Mouse (Mus musculus): Measurements from ENCODE around the gene Lmntd1. TPM values are rescaled to one million over a fixed set of nuclear protein-coding genes. Genes with fewer than 3 reads are reported as not detected.
A peak's percentile ranks its signal among the peaks of the same experiment; 100 is the strongest.

Lmntd1 gene
- polyA plus RNA-seq, 1 experiment from 2014 or later: 0.20 TPM

- H3K4me3 ChIP-seq (ENCODE audit: low read depth, low read length): no peak within 1 kb of the TSS
- WGBS: 96% methylated on average over 31 of the region's 31 CpGs
- DNase-seq (ENCODE audit: low spot score) (no peak), ATAC-seq (replicated peaks; ENCODE audit: insufficient number of reproducible peaks, low FRiP score, low TSS enrichment, low read depth) (no peak)
- H3K27me3 ChIP-seq (ENCODE audit: control insufficient read depth, insufficient read depth, low read length): no peaks in the 10 kb centered on the region
- no peak within 1 kb of the TSS for H3K9ac ChIP-seq (replicated peaks; ENCODE audit: low read length)
- H3K27ac ChIP-seq (replicated peaks; ENCODE audit: low read depth, low read length): no peak within 1 kb of the TSS
- no peak within 1 kb of the TSS for H3K4me2 ChIP-seq (ENCODE audit: low read depth, low read length)
- no peaks in the 10 kb centered on the region for H3K9me3 ChIP-seq (replicated peaks; ENCODE audit: control insufficient read depth, low read length)
- H3K4me1 ChIP-seq (ENCODE audit: control insufficient read depth, insufficient read depth, low read length): no peaks in the 10 kb centered on the region
- no peaks in the 10 kb centered on the region for H3K36me3 ChIP-seq (replicated peaks; ENCODE audit: control insufficient read depth, insufficient read depth, low read depth, low read length)
Measured at GRCm38 (mm10) chr6:145615666-145616210, 1.6 kb upstream of the Lmntd1 start, which contains the start of gene Tuba3b. TSS of gene Tuba3b (plus strand) at chr6:145615757.

GRCm38 (mm10) chr6:145612611-145613010 is 1.5 kb downstream of the Lmntd1 start:
- no peaks in the 10 kb centered on the region for H3K27me3 ChIP-seq (ENCODE audit: control insufficient read depth, insufficient read depth, low read length)
- H3K36me3 ChIP-seq (replicated peaks; ENCODE audit: control insufficient read depth, insufficient read depth, low read depth, low read length): no peaks in the 10 kb centered on the region
- WGBS: 90% methylated on average over 3 of the region's 3 CpGs
- no peak for ATAC-seq (replicated peaks; ENCODE audit: insufficient number of reproducible peaks, low FRiP score, low TSS enrichment, low read depth)
- no peaks in the 10 kb centered on the region for H3K4me1 ChIP-seq (ENCODE audit: control insufficient read depth, insufficient read depth, low read length)
- no peak overlapping the region for H3K4me2 ChIP-seq (ENCODE audit: low read depth, low read length)
- no peaks in the 10 kb centered on the region for H3K9me3 ChIP-seq (replicated peaks; ENCODE audit: control insufficient read depth, low read length)
- no peak overlapping the region for H3K27ac ChIP-seq (replicated peaks; ENCODE audit: low read depth, low read length)
- no peak for DNase-seq (ENCODE audit: low spot score)
- no peak overlapping the region for H3K9ac ChIP-seq (replicated peaks; ENCODE audit: low read length)
- H3K4me3 ChIP-seq (ENCODE audit: low read depth, low read length): no peak overlapping the region

DNA sequence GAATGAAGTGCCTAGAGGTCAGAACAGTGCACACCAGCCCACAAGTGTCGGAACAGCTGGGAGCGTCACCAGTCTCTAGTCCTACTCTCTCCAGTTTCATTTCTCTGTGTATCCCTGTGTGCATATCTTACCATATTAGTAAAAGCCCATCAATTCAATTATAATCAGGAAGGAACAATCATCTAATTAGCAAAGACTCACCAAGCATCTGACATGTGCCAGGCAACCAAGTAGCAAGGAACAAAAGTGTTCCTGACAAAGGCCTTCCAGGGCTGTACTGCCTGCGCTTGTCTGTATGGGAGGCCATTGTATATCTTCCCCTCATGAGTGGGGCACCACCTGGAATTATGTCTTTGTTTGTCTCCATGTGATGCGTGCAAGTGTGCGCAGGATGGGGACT is 3.2 kb downstream of the Lmntd1 start:
- Histone ChIP-seq H3K9ac (replicated peaks; ENCODE audit: low read length) (no peak overlapping the region), H3K27me3 (ENCODE audit: control insufficient read depth, insufficient read depth, low read length) (no peaks in the 10 kb centered on the region), H3K9me3 (replicated peaks; ENCODE audit: control insufficient read depth, low read length) (no peaks in the 10 kb centered on the region), H3K27ac (replicated peaks; ENCODE audit: low read depth, low read length) (no peak overlapping the region), H3K36me3 (replicated peaks; ENCODE audit: control insufficient read depth, insufficient read depth, low read depth, low read length) (no peaks in the 10 kb centered on the region), H3K4me2 (ENCODE audit: low read depth, low read length) (no peak overlapping the region), H3K4me3 (ENCODE audit: low read depth, low read length) (no peak overlapping the region), H3K4me1 (ENCODE audit: control insufficient read depth, insufficient read depth, low read length) (no peaks in the 10 kb centered on the region)
- DNase-seq (ENCODE audit: low spot score) (no peak), ATAC-seq (replicated peaks; ENCODE audit: insufficient number of reproducible peaks, low FRiP score, low TSS enrichment, low read depth) (no peak)
- WGBS: 85% methylated on average over 5 of the region's 5 CpGs

GRCm38 (mm10) chr6:145608693-145609092 is 5.4 kb downstream of the Lmntd1 start:
- no peak overlapping the region for H3K4me3 ChIP-seq (ENCODE audit: low read depth, low read length)
- ATAC-seq (replicated peaks; ENCODE audit: insufficient number of reproducible peaks, low FRiP score, low TSS enrichment, low read depth): no peak
- H3K4me2 ChIP-seq (ENCODE audit: low read depth, low read length): no peak overlapping the region
- no peak overlapping the region for H3K27ac ChIP-seq (replicated peaks; ENCODE audit: low read depth, low read length)
- H3K36me3 ChIP-seq (replicated peaks; ENCODE audit: control insufficient read depth, insufficient read depth, low read depth, low read length): no peaks in the 10 kb centered on the region
- H3K9me3 ChIP-seq (replicated peaks; ENCODE audit: control insufficient read depth, low read length): no peaks in the 10 kb centered on the region
- WGBS: 90% methylated on average over 5 of the region's 5 CpGs
- H3K9ac ChIP-seq (replicated peaks; ENCODE audit: low read length): no peak overlapping the region
- no peaks in the 10 kb centered on the region for H3K27me3 ChIP-seq (ENCODE audit: control insufficient read depth, insufficient read depth, low read length)
- no peaks in the 10 kb centered on the region for H3K4me1 ChIP-seq (ENCODE audit: control insufficient read depth, insufficient read depth, low read length)
- DNase-seq (ENCODE audit: low spot score): no peak

GRCm38 (mm10) chr6:145607746-145608145 is 6.4 kb downstream of the Lmntd1 start:
- Histone ChIP-seq H3K27me3 (ENCODE audit: control insufficient read depth, insufficient read depth, low read length) (no peaks in the 10 kb centered on the region), H3K4me2 (ENCODE audit: low read depth, low read length) (no peak overlapping the region), H3K4me3 (ENCODE audit: low read depth, low read length) (no peak overlapping the region), H3K4me1 (ENCODE audit: control insufficient read depth, insufficient read depth, low read length) (no peaks in the 10 kb centered on the region), H3K9me3 (replicated peaks; ENCODE audit: control insufficient read depth, low read length) (no peaks in the 10 kb centered on the region), H3K27ac (replicated peaks; ENCODE audit: low read depth, low read length) (no peak overlapping the region), H3K36me3 (replicated peaks; ENCODE audit: control insufficient read depth, insufficient read depth, low read depth, low read length) (no peaks in the 10 kb centered on the region), H3K9ac (replicated peaks; ENCODE audit: low read length) (no peak overlapping the region)
- ATAC-seq (replicated peaks; ENCODE audit: insufficient number of reproducible peaks, low FRiP score, low TSS enrichment, low read depth) (no peak), DNase-seq (ENCODE audit: low spot score) (no peak)
- 92% methylated on average over 4 of the region's 4 CpGs for WGBS

DNA sequence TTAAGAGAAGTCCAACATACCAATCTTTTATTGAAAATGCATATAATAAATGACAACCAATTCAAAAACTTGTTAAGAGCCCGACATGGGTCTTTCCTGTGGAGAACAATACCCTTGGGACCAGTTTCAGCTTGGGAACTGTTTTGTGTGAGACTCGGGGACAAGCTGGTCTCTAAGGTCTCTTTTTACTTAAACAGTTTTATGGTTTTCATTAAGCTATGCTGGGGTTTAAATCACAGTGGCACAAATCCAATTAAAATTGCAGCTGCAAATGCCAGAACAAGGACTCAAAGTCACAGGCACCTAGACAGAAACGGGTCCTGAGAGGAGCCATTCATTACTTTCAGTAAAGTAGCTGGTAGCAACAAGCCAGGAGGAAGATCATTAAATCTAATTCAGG is 8.9 kb downstream of the Lmntd1 start:
- no peak overlapping the region for H3K4me3 ChIP-seq (ENCODE audit: low read depth, low read length)
- H3K9me3 ChIP-seq (replicated peaks; ENCODE audit: control insufficient read depth, low read length): no peaks in the 10 kb centered on the region
- DNase-seq (ENCODE audit: low spot score): peak; percentile 29
- no peaks in the 10 kb centered on the region for H3K4me1 ChIP-seq (ENCODE audit: control insufficient read depth, insufficient read depth, low read length)
- H3K27ac ChIP-seq (replicated peaks; ENCODE audit: low read depth, low read length): no peak overlapping the region
- no peak overlapping the region for H3K9ac ChIP-seq (replicated peaks; ENCODE audit: low read length)
- 23% methylated on average over 3 of the region's 3 CpGs for WGBS
- H3K27me3 ChIP-seq (ENCODE audit: control insufficient read depth, insufficient read depth, low read length): no peaks in the 10 kb centered on the region
- no peak for ATAC-seq (replicated peaks; ENCODE audit: insufficient number of reproducible peaks, low FRiP score, low TSS enrichment, low read depth)
- H3K36me3 ChIP-seq (replicated peaks; ENCODE audit: control insufficient read depth, insufficient read depth, low read depth, low read length): no peaks in the 10 kb centered on the region
- H3K4me2 ChIP-seq (ENCODE audit: low read depth, low read length): no peak overlapping the region

DNA sequence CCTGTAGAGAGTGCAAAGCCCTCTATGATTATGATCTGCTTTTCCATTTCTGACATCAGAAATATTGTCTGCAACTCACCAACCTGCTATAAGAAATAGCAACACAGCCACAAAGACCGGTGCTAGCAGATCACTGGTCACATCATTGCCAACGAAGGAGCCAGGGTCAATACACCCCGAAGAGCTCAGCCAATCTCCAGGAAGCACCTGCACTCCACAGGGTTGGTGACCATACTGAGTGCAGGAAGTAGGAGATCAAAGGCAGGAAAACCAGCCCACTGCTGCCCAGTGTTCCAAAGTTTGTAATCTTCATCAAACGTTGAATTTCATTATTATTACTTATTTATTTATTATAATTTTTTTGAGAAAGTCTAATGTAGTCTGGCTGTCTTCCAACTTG is 9.5 kb downstream of the Lmntd1 start:
- Histone ChIP-seq H3K4me3 (ENCODE audit: low read depth, low read length) (no peak overlapping the region), H3K27ac (replicated peaks; ENCODE audit: low read depth, low read length) (no peak overlapping the region), H3K27me3 (ENCODE audit: control insufficient read depth, insufficient read depth, low read length) (no peaks in the 10 kb centered on the region), H3K9ac (replicated peaks; ENCODE audit: low read length) (no peak overlapping the region), H3K4me1 (ENCODE audit: control insufficient read depth, insufficient read depth, low read length) (no peaks in the 10 kb centered on the region), H3K9me3 (replicated peaks; ENCODE audit: control insufficient read depth, low read length) (no peaks in the 10 kb centered on the region), H3K36me3 (replicated peaks; ENCODE audit: control insufficient read depth, insufficient read depth, low read depth, low read length) (no peaks in the 10 kb centered on the region), H3K4me2 (ENCODE audit: low read depth, low read length) (no peak overlapping the region)
- 75% methylated on average over 4 of the region's 4 CpGs for WGBS
- no peak for ATAC-seq (replicated peaks; ENCODE audit: insufficient number of reproducible peaks, low FRiP score, low TSS enrichment, low read depth)
- DNase-seq (ENCODE audit: low spot score): no peak

- no peak for DNase-seq (ENCODE audit: low spot score)
- no peak overlapping the region for H3K4me3 ChIP-seq (ENCODE audit: low read depth, low read length)
- H3K4me2 ChIP-seq (ENCODE audit: low read depth, low read length): no peak overlapping the region
- H3K4me1 ChIP-seq (ENCODE audit: control insufficient read depth, insufficient read depth, low read length): no peaks in the 10 kb centered on the region
- no peak for ATAC-seq (replicated peaks; ENCODE audit: insufficient number of reproducible peaks, low FRiP score, low TSS enrichment, low read depth)
- H3K9ac ChIP-seq (replicated peaks; ENCODE audit: low read length): no peak overlapping the region
- H3K27me3 ChIP-seq (ENCODE audit: control insufficient read depth, insufficient read depth, low read length): no peaks in the 10 kb centered on the region
- 27% methylated on average over 2 of the region's 2 CpGs for WGBS
- no peak overlapping the region for H3K27ac ChIP-seq (replicated peaks; ENCODE audit: low read depth, low read length)
- H3K9me3 ChIP-seq (replicated peaks; ENCODE audit: control insufficient read depth, low read length): no peaks in the 10 kb centered on the region
- no peaks in the 10 kb centered on the region for H3K36me3 ChIP-seq (replicated peaks; ENCODE audit: control insufficient read depth, insufficient read depth, low read depth, low read length)
Measured at GRCm38 (mm10) chr6:145604126-145604525, 10.0 kb downstream of the Lmntd1 start.

All from embryonic facial prominence, embryonic 11.5 days (tissue).